Mouse (Mus musculus): ENCODE results near the gene Mtor. TPM values are rescaled to one million over a fixed set of nuclear protein-coding genes. Genes with fewer than 3 reads are reported as not detected.

Gene Mtor
- polyA plus RNA-seq, 1 experiment from 2014 or later: 36.1 TPM

DNA sequence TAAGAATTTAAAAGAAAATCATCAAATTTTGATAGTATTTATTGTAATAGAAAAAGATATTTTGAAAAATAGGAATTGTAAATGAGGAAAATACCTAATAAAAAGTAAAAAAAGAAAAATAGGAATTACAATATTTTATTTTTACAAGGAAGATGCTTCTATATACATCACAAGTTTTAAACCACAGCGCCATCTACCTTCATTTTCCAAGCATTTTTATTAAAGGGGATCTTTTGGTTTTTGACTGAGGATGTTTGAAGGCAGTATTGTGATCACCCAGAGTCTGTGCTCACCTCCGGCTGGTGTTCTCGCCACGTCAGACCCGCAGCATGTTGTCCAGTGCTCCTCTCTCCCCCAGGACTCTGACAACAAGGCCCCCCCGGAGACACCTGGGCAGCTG is 46.7 kb downstream of the Mtor start:
- Histone ChIP-seq H3K27ac (no peak overlapping the region), H3K4me2 (replicated peaks) (no peak overlapping the region), H3K9ac (no peak overlapping the region), H3K4me1 (replicated peaks; ENCODE audit: control insufficient read depth, insufficient read depth, low read length) (peaks cover 7% of the 10 kb centered on the region; the same call in 1 of the 2 replicates), H3K36me3 (replicated peaks; ENCODE audit: control insufficient read depth, insufficient read depth) (peaks cover 88% of the 10 kb centered on the region), H3K4me3 (replicated peaks; ENCODE audit: low read length) (no peak overlapping the region), H3K27me3 (ENCODE audit: control insufficient read depth, insufficient read depth, low read length) (no peaks in the 10 kb centered on the region), H3K9me3 (ENCODE audit: control insufficient read depth, low read length) (no peaks in the 10 kb centered on the region)
- ATAC-seq (ENCODE audit: low FRiP score): no peak
- no peak for DNase-seq (ENCODE audit: low spot score)
- WGBS: 81% methylated on average over 6 of the region's 6 CpGs

DNA sequence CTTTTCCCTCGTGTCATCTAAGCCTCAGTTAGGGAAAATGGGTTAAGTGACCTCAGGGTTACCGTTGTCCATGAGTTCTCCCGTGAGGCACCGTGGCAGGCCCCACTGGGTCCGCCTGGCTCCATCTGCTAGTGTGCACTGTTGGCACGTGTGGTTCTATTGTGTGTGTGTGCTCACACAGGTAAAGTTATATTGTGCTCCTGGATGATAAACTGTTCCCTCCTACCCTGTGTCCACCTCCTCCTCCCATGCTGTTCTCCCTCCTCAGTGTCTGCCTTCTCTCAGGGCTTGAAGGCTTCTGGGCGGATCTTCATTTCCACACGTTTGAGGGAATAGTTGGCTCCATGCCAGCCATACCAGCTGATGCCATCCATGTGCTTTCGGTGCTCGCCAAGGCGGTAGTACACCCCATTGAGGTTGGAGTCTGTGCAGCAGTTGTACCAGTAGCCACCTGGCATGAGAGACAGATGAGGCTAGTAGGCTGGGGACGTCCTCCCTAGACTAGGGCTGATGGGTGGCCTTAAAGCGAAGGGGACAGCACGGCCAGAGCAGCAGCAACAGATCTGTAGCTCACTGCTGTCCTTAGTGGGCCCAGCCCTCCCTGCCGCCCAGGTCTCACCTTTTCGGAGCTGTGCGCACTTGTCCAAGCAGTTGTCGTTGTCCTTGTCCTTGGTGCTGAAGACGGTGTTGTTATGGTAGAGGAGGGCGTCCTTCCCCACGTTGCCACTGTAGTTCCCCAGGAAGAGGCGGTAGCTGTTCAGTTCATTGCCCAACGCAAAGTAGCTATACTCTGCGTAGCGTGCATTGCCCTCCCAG is 47.7 kb downstream of the Mtor start:
- DNase-seq (ENCODE audit: low spot score): peak; percentile 75
- Histone ChIP-seq H3K27ac (peak overlapping the region; percentile 70; the same call in 1 of the 2 replicates), H3K9me3 (ENCODE audit: control insufficient read depth, low read length) (no peaks in the 10 kb centered on the region), H3K4me3 (replicated peaks; ENCODE audit: low read length) (no peak overlapping the region), H3K9ac (no peak overlapping the region), H3K27me3 (ENCODE audit: control insufficient read depth, insufficient read depth, low read length) (no peaks in the 10 kb centered on the region), H3K36me3 (replicated peaks; ENCODE audit: control insufficient read depth, insufficient read depth) (peaks cover 88% of the 10 kb centered on the region), H3K4me2 (replicated peaks) (no peak overlapping the region), H3K4me1 (replicated peaks; ENCODE audit: control insufficient read depth, insufficient read depth, low read length) (peaks cover 7% of the 10 kb centered on the region; the same call in 1 of the 2 replicates)
- WGBS: 71% methylated on average over 25 of the region's 25 CpGs
- ATAC-seq (ENCODE audit: low FRiP score): peak; percentile 78; the same call in 1 of the 2 replicates

- WGBS: 77% methylated on average over 4 of the region's 4 CpGs
- peaks cover 84% of the 10 kb centered on the region for H3K36me3 ChIP-seq (replicated peaks; ENCODE audit: control insufficient read depth, insufficient read depth)
- no peak within 1 kb of the TSS for H3K4me2 ChIP-seq (replicated peaks)
- H3K27ac ChIP-seq: no peak within 1 kb of the TSS
- H3K9ac ChIP-seq: no peak within 1 kb of the TSS
- no peak for ATAC-seq (ENCODE audit: low FRiP score)
- H3K9me3 ChIP-seq (ENCODE audit: control insufficient read depth, low read length): no peaks in the 10 kb centered on the region
- DNase-seq (ENCODE audit: low spot score): no peak
- no peaks in the 10 kb centered on the region for H3K27me3 ChIP-seq (ENCODE audit: control insufficient read depth, insufficient read depth, low read length)
- H3K4me3 ChIP-seq (replicated peaks; ENCODE audit: low read length): no peak within 1 kb of the TSS
- H3K4me1 ChIP-seq (replicated peaks; ENCODE audit: control insufficient read depth, insufficient read depth, low read length): peaks cover 7% of the 10 kb centered on the region; the same call in 1 of the 2 replicates
These were observed 52.0 kb downstream of the Mtor start, which contains the start of gene Angptl7 for GRCm38 (mm10) chr4:148500410-148500867. TSS of gene Angptl7 (minus strand) at chr4:148500460.

DNA sequence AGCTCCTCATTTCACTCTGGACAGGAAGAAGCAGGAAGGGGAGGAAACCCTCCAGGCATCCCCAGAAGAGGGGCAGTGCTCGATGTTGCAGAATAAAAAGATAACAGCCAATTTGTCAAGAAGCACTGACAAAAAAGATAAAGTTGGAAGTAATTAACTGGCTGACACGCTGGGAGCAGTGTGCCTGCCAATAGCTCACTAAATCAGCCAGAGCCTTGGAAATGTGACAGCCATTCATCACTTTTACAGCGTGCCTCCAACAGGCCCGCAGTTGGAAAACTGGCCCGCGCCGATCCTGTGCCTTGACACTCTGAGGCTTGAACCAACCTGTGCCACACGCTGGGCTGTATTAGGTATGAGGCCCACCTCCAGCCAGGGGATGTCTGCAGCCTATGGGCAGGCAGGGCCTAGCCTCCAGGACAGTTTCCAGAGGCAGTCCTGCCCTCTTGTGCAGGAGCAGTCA is 56.1 kb downstream of the Mtor start:
- H3K4me3 ChIP-seq (replicated peaks; ENCODE audit: low read length): no peak overlapping the region
- H3K27ac ChIP-seq: peak overlapping the region; percentile 47; the same call in 1 of the 2 replicates
- H3K36me3 ChIP-seq (replicated peaks; ENCODE audit: control insufficient read depth, insufficient read depth): peaks cover 73% of the 10 kb centered on the region
- DNase-seq (ENCODE audit: low spot score): peak; percentile 52
- WGBS: 53% methylated on average over 8 of the region's 8 CpGs
- no peaks in the 10 kb centered on the region for H3K9me3 ChIP-seq (ENCODE audit: control insufficient read depth, low read length)
- no peaks in the 10 kb centered on the region; the same call in 1 of the 2 replicates for H3K4me1 ChIP-seq (replicated peaks; ENCODE audit: control insufficient read depth, insufficient read depth, low read length)
- ATAC-seq (ENCODE audit: low FRiP score): peak; percentile 17; the same call in 1 of the 2 replicates
- H3K4me2 ChIP-seq (replicated peaks): no peak overlapping the region
- H3K9ac ChIP-seq: no peak overlapping the region
- H3K27me3 ChIP-seq (ENCODE audit: control insufficient read depth, insufficient read depth, low read length): no peaks in the 10 kb centered on the region

DNA sequence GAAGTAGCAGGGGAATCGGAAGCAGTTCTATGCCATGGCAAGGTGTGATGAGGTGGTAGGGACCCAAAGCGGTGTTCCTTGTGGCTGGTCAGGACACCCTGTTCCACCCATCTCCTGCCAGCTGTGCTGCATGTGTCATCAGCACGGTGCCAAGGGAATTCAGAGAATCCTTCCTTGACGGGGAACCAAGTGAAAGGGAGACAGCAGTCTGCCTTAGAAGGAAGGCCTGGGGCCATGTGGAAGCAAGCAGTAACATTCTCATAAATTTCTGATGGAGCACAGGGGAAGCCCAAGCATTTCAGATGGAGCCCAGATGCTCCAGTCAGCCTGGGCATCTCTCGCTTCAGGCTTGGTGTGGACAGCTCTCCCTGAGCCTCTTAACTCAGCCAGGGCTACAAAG is 59.2 kb downstream of the Mtor start:
- DNase-seq (ENCODE audit: low spot score) (no peak), ATAC-seq (ENCODE audit: low FRiP score) (no peak)
- Histone ChIP-seq H3K4me1 (replicated peaks; ENCODE audit: control insufficient read depth, insufficient read depth, low read length) (no peaks in the 10 kb centered on the region; the same call in 1 of the 2 replicates), H3K4me2 (replicated peaks) (no peak overlapping the region), H3K4me3 (replicated peaks; ENCODE audit: low read length) (no peak overlapping the region), H3K9ac (no peak overlapping the region), H3K36me3 (replicated peaks; ENCODE audit: control insufficient read depth, insufficient read depth) (peaks cover 68% of the 10 kb centered on the region), H3K27me3 (ENCODE audit: control insufficient read depth, insufficient read depth, low read length) (no peaks in the 10 kb centered on the region), H3K9me3 (ENCODE audit: control insufficient read depth, low read length) (no peaks in the 10 kb centered on the region), H3K27ac (no peak overlapping the region)
- 83% methylated on average over 5 of the region's 5 CpGs for WGBS

DNA sequence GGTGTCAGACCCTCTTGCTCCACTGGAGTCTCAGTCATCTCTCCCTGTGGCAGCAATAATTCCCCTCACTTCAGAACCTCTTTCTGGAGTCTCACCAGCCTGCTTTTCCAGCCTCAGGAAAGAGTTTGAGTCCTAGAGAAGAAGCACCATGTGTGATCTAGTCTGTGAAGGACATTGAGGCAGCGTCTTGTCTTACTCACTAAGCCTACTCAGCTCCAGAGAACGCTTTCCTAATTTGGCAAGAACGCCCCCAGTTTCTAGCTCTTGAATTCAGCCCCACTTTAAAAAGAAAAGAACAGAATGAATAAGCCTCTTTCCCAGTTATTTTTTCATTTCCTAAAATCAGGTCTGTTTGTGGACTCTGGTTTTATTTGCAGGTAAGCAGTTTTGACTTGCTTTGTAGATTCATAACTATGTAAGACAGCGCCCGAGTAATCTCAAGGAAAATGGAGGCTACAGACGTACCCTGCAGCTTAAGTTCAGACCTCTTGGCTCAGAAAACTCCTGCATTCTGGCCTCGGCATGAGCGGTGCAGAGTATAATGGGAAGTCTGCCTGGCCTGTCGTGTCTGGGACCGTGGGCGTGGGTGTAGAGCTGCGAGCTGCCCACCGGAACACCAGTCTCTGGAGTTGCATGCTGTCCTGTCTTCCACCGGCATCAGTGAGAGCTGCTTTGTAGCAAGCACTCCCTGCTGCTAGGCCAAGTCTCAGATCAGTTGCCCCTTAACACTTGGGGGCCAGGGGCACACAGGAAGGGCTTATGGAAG is 59.9 kb downstream of the Mtor start:
- no peaks in the 10 kb centered on the region; the same call in 1 of the 2 replicates for H3K4me1 ChIP-seq (replicated peaks; ENCODE audit: control insufficient read depth, insufficient read depth, low read length)
- H3K27ac ChIP-seq: no peak overlapping the region
- no peak for ATAC-seq (ENCODE audit: low FRiP score)
- no peak for DNase-seq (ENCODE audit: low spot score)
- H3K9ac ChIP-seq: no peak overlapping the region
- H3K4me3 ChIP-seq (replicated peaks; ENCODE audit: low read length): no peak overlapping the region
- H3K36me3 ChIP-seq (replicated peaks; ENCODE audit: control insufficient read depth, insufficient read depth): peaks cover 68% of the 10 kb centered on the region
- no peaks in the 10 kb centered on the region for H3K9me3 ChIP-seq (ENCODE audit: control insufficient read depth, low read length)
- WGBS: 94% methylated on average over 14 of the region's 14 CpGs
- no peak overlapping the region for H3K4me2 ChIP-seq (replicated peaks)
- H3K27me3 ChIP-seq (ENCODE audit: control insufficient read depth, insufficient read depth, low read length): no peaks in the 10 kb centered on the region

- no peaks in the 10 kb centered on the region; the same call in 1 of the 2 replicates for H3K4me1 ChIP-seq (replicated peaks; ENCODE audit: control insufficient read depth, insufficient read depth, low read length)
- H3K27ac ChIP-seq: no peak overlapping the region
- no peaks in the 10 kb centered on the region for H3K9me3 ChIP-seq (ENCODE audit: control insufficient read depth, low read length)
- H3K9ac ChIP-seq: no peak overlapping the region
- no peak overlapping the region for H3K4me2 ChIP-seq (replicated peaks)
- 92% methylated on average over 8 of the region's 8 CpGs for WGBS
- ATAC-seq (ENCODE audit: low FRiP score) (no peak), DNase-seq (ENCODE audit: low spot score) (no peak)
- no peak overlapping the region for H3K4me3 ChIP-seq (replicated peaks; ENCODE audit: low read length)
- peaks cover 71% of the 10 kb centered on the region for H3K36me3 ChIP-seq (replicated peaks; ENCODE audit: control insufficient read depth, insufficient read depth)
- H3K27me3 ChIP-seq (ENCODE audit: control insufficient read depth, insufficient read depth, low read length): no peaks in the 10 kb centered on the region
These were observed 61.2 kb downstream of the Mtor start for GRCm38 (mm10) chr4:148509450-148510084.

DNA sequence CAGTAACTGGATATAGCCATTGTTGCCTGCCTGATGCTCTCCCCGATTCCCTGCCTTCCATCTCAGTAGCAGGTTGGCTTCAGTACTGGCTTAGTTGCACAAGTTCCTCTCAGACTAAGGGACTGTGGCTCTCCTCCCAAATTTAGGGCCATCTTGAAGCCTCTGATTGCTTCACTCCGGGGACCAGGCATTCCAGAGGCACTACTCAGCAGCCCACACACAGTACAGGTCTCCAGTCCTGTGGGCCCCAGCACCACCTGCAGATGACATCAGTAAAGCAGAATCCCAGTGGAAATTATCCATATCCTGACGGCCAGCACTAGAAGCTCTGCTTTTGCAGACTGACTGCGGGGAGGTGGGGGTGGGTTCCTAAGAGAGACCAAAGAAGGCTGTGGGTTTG is 62.3 kb downstream of the Mtor start:
- no peak overlapping the region for H3K27ac ChIP-seq
- H3K4me3 ChIP-seq (replicated peaks; ENCODE audit: low read length): no peak overlapping the region
- no peaks in the 10 kb centered on the region for H3K4me1 ChIP-seq (replicated peaks; ENCODE audit: control insufficient read depth, insufficient read depth, low read length)
- no peak overlapping the region for H3K9ac ChIP-seq
- H3K4me2 ChIP-seq (replicated peaks): no peak overlapping the region
- H3K27me3 ChIP-seq (ENCODE audit: control insufficient read depth, insufficient read depth, low read length): no peaks in the 10 kb centered on the region
- no peaks in the 10 kb centered on the region for H3K9me3 ChIP-seq (ENCODE audit: control insufficient read depth, low read length)
- DNase-seq (ENCODE audit: low spot score) (no peak), ATAC-seq (ENCODE audit: low FRiP score) (no peak)
- 86% methylated on average over 4 of the region's 4 CpGs for WGBS
- H3K36me3 ChIP-seq (replicated peaks; ENCODE audit: control insufficient read depth, insufficient read depth): peaks cover 72% of the 10 kb centered on the region

DNA sequence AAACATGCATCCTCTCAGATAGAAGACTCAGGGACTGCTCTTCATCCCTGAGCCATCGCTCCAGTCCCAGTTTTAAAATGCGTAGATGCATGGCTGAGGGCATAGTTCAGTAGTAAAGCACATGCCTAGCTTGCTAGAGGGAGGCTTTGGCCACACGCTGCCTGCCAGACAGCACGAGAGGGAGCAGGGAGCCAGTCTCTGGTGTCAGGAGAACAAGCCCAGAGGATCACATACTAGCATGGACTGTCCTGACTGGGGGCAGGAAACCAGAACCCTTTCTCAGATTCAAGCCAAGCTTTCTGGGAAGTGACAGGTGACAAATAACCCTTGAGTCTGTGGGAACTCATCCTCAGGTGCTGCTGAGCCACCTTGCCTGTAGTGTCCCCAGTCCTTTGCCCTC is 62.9 kb downstream of the Mtor start:
- H3K9ac ChIP-seq: no peak overlapping the region
- no peak overlapping the region for H3K4me3 ChIP-seq (replicated peaks; ENCODE audit: low read length)
- H3K27me3 ChIP-seq (ENCODE audit: control insufficient read depth, insufficient read depth, low read length): no peaks in the 10 kb centered on the region
- no peak for DNase-seq (ENCODE audit: low spot score)
- H3K4me2 ChIP-seq (replicated peaks): no peak overlapping the region
- H3K9me3 ChIP-seq (ENCODE audit: control insufficient read depth, low read length): no peaks in the 10 kb centered on the region
- H3K4me1 ChIP-seq (replicated peaks; ENCODE audit: control insufficient read depth, insufficient read depth, low read length): no peaks in the 10 kb centered on the region
- ATAC-seq (ENCODE audit: low FRiP score): no peak
- H3K36me3 ChIP-seq (replicated peaks; ENCODE audit: control insufficient read depth, insufficient read depth): peaks cover 72% of the 10 kb centered on the region
- 89% methylated on average over 4 of the region's 4 CpGs for WGBS
- H3K27ac ChIP-seq: no peak overlapping the region

All from hindbrain, embryonic 14.5 days (tissue).